Mouse (Mus musculus) liver, embryonic 14.5 days (tissue): Measurements from ENCODE around the gene Jup. TPM values are rescaled to one million over a fixed set of nuclear protein-coding genes. Genes with fewer than 3 reads are reported as not detected.

Experiments
- ATAC-seq: fragments of 200-750 bp; cut with Nextera tagmentation; 2 replicates; pipeline ENCODE4 v1.8.0; 2017; ENCODE audit warnings: moderate number of reproducible peaks, mild to moderate bottlenecking, moderate library complexity; ENCODE audit not compliant: insufficient read depth
- DNase-seq, 3 experiments: peaks; one replicate each; pipeline ENCODE4 v3.0.0-alpha.2; 2012 to 2013; ENCODE audit warnings: low read depth in 3 of 3, low spot score in 3 of 3
- H3K27ac ChIP-seq: fragments of 300-500 bp; sonication (generic); 2 replicates; pipeline ENCODE4 v1.5.1; 2014; ENCODE audit warnings: moderate library complexity, mild to moderate bottlenecking, control low read depth, inconsistent platforms
- H3K27me3 ChIP-seq: fragments of 300-500 bp; sonication (generic); 2 replicates; pipeline ENCODE4 v1.6.1; 2014; ENCODE audit warnings: mild to moderate bottlenecking, low read length, moderate library complexity; ENCODE audit not compliant: control insufficient read depth, insufficient read depth
- H3K36me3 ChIP-seq: fragments of 300-500 bp; sonication (generic); replicated peaks from 2 replicates; pipeline ENCODE4 v1.6.1; 2014; ENCODE audit warnings: low read depth; ENCODE audit not compliant: control insufficient read depth, insufficient read depth
- H3K4me1 ChIP-seq, 2 experiments: fragments of 200-500 bp in 1 of 2; fragments of 300-500 bp in 1 of 2; sonication (generic) in 1 of 2; replicated peaks; 2 replicates each; pipeline ENCODE4 v1.6.1; 2012 to 2014; ENCODE audit warnings: antibody characterized with exemption in 1 of 2, inconsistent platforms in 1 of 2, low read length in 1 of 2; ENCODE audit not compliant: control insufficient read depth in 2 of 2, insufficient read depth in 2 of 2
- H3K4me2 ChIP-seq: fragments of 300-500 bp; sonication (generic); 2 replicates; pipeline ENCODE4 v1.6.1; 2014; ENCODE audit warnings: low read depth, mild to moderate bottlenecking, control low read depth, moderate library complexity
- H3K4me3 ChIP-seq, 2 experiments: fragments of 200-500 bp in 1 of 2; fragments of 300-500 bp in 1 of 2; sonication (generic) in 1 of 2; 2 replicates each; pipeline ENCODE4 v1.5.1; 2012 to 2014; ENCODE audit warnings: low read depth in 2 of 2, low read length in 2 of 2, mild to moderate bottlenecking in 2 of 2, control low read depth in 1 of 2, inconsistent platforms in 1 of 2, moderate library complexity in 1 of 2; ENCODE audit not compliant: insufficient read depth in 1 of 2
- H3K9ac ChIP-seq: fragments of 300-500 bp; sonication (generic); replicated peaks from 2 replicates; pipeline ENCODE4 v1.6.1; 2014; ENCODE audit warnings: mild to moderate bottlenecking, control low read depth, moderate library complexity
- H3K9me3 ChIP-seq: fragments of 300-500 bp; sonication (generic); 2 replicates; pipeline ENCODE4 v1.6.1; 2016; ENCODE audit warnings: low read length, mixed read lengths; ENCODE audit not compliant: control insufficient read depth
- CTCF ChIP-seq: IDR thresholded peaks from 2 replicates; pipeline ENCODE4 v1.5.1; 2016; ENCODE audit warnings: antibody characterized with exemption, low read depth, control low read depth
- EP300 ChIP-seq: IDR thresholded peaks from 2 replicates; pipeline ENCODE4 v1.6.1; 2016; ENCODE audit warnings: antibody characterized with exemption, low read depth
- WGBS: fragments of 180-500 bp; shearing (Covaris S2); extraction: QIAGEN DNeasy Blood & Tissue Kit; methylation state at CpG from one replicate; pipeline ENCODE4 v1.1.7; 2014; ENCODE audit not compliant: insufficient replicate concordance; 5-methylcytosine and 5-hydroxymethylcytosine counted together
- polyA plus RNA-seq, 2 experiments: library from polyadenylated mRNA; depleted of rRNA in 1 of 2; stranded (reverse) in 1 of 2; unstranded in 1 of 2; fragments of >200 nt; fragmentation: Nextera tagmentation in 1 of 2; extraction: Ambion mirVana in 1 of 2; gene quantifications; 2 replicates each; pipeline versions ENCODE4 v1.2.1 to v1.2.3; 2012 to 2014

The Jup gene
- polyA plus RNA-seq, 2 experiments, result 8.5 to 8.6 TPM

DNA sequence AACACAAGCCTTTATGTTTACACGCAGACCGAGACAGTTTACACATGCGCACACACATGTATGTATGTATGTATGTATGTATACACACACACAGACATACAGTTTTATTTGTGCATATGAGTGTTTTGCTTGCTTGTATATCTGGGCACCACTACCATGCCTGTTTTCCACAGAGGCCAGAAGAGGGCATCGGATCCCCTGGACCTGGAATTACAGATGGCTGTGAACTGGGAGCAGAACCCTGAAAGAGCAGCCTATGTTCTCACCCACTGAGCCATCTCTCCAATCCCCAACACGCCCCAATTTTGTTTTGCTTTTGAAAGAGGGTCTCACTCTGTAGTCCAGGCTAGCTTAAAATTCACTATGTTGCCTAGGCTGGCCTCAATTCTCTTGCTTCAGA, 40.2 kb downstream of the Jup start:
- WGBS, result 43% methylated on average over 5 of the region's 5 CpGs
- ATAC-seq, result no peak
- TF ChIP-seq EP300, result no peak
- no peak for TF ChIP-seq CTCF
- no peak for DNase-seq
- Histone ChIP-seq H3K4me3 (no peak overlapping the region), H3K4me2 (no peak overlapping the region), H3K9me3 (no peaks in the 10 kb centered on the region), H3K4me1 (no peaks in the 10 kb centered on the region), H3K36me3 (no peaks in the 10 kb centered on the region), H3K27me3 (peaks cover 60% of the 10 kb centered on the region), H3K9ac (no peak overlapping the region), H3K27ac (no peak overlapping the region)

DNA sequence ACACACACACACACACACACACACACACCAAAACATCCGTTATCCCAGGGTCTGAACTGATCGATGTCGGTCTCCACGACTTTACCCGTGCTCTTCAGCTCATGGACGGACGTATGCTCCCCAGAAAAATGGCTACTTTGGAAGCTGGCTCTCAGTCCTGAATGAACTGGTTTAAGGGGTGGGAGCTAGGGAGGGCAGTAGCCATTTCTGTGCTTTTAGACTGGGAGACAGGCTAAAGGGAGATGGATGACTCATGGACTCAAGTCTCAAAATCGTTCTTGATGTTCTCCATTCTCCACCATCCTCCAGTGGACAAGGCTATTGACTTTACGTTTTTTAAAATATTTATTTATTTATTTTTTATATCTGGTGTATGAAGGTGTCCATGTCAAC, 40.7 kb downstream of the Jup start:
- WGBS, result 14% methylated on average over 9 of the region's 9 CpGs
- Histone ChIP-seq H3K9me3 (no peaks in the 10 kb centered on the region), H3K4me1 (no peaks in the 10 kb centered on the region), H3K9ac (no peak overlapping the region), H3K4me3 (no peak overlapping the region), H3K27me3 (peaks cover 60% of the 10 kb centered on the region), H3K4me2 (no peak overlapping the region), H3K36me3 (no peaks in the 10 kb centered on the region), H3K27ac (no peak overlapping the region)
- no peak for ATAC-seq
- DNase-seq, result no peak
- TF ChIP-seq CTCF (no peak), EP300 (no peak)

DNA sequence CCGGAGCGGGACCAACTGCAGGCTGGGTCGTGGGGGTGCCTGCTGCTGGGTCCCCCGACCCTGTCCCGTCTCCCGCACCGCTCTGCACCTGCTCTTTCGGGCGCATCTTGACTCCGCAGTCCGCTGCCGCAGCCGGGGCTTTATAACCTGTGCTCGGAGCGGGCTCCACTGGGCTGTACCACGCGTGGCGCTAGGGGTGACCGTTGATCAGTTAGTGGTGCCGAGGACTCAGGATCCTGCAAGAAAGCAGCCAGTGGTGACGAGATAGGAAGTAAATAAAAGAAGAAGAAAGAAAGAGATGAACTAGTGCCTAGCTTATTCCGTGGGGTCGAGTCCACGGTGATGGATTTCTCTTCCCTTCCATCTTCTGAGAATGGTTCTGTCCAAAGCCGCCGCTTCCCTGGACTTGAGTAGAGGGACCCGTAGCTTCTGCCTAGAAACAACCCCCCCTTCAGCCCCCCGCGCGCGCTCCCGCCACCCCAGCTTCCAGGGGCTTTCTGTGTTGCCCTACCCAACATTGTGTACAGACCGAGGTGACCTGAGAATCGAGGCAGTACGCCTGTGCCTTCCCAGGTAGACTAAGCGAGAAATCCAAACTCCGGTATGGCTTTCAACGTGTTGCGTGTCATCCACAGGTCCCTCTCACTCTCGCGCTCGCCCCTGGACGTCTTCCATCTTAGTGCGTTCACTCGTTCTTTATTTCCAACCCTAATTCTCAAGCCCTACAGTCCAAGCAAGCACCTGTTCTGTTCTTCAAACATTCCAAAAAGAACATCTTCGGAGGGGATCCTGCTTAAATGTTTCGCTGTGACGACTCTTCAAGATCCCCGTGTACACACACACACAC, 41.4 kb downstream of the Jup start, which contains the start of gene Hap1:
Gene Hap1, minus strand, starts transcription at position 157 of the 847 bp plus-strand sequence.
- Histone ChIP-seq H3K4me2 (peak within 1 kb of the TSS; percentile 72), H3K4me1 (no peaks in the 10 kb centered on the region), H3K9me3 (no peaks in the 10 kb centered on the region), H3K9ac (no peak within 1 kb of the TSS), H3K27me3 (peaks cover 60% of the 10 kb centered on the region), H3K4me3 (peak within 1 kb of the TSS; percentile 47 to 50), H3K27ac (no peak within 1 kb of the TSS), H3K36me3 (no peaks in the 10 kb centered on the region)
- WGBS, result 2% methylated on average over 49 of the region's 49 CpGs
- TF ChIP-seq CTCF (no peak), EP300 (no peak)
- DNase-seq (no peak), ATAC-seq (no peak)

DNA sequence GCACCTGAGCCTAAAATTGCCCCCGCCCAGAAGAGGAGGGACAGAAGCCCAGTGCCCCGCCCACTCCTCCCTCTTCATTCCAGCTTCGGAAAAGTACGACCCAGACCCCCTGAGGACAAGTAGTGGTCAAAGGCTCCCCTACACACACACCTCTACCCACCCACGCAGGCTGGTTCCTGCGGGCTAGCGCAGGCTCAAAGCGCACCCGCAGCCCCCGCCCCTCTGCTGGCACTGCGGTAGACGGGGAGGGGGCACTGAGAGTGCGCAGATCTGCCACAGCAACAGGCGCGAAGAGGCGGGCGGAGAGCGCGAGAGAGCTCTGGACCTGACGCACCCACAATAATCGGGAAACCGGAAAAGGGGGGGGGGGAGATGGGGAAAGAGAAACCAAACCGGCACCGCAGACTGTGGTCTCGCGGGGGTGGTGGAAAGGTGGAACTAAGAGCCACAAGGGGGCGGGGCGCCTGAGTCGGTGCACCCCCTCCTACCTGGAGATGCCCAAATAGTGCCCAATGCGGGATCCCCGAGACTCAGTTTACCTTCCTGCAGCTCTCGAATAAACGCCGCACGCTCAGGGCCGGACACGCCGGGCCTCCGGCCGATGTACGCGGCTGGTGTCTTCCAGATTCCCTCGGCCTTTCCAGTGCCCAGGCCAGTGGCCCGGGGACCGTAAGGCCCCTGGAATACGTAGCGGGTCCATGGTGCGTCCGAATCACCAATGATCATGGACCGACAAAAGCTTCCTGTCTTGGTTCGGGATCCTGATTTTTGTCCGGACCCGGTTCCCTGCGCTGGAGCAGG, 42.2 kb downstream of the Jup start:
- peak overlapping the region; percentile 72 for H3K4me2 ChIP-seq
- DNase-seq (no peak), ATAC-seq (no peak)
- no peak overlapping the region for H3K9ac ChIP-seq
- WGBS, result 1% methylated on average over 52 of the region's 54 CpGs
- peaks cover 57% of the 10 kb centered on the region for H3K27me3 ChIP-seq
- TF ChIP-seq EP300 (no peak), CTCF (no peak)
- no peaks in the 10 kb centered on the region for H3K9me3 ChIP-seq
- H3K4me1 ChIP-seq, result no peaks in the 10 kb centered on the region
- H3K27ac ChIP-seq, result no peak overlapping the region
- H3K4me3 ChIP-seq, result peak overlapping the region; percentile 47 to 50
- no peaks in the 10 kb centered on the region for H3K36me3 ChIP-seq
